Mouse (Mus musculus): ENCODE data around the gene Heatr6. TPM values are rescaled to one million over a fixed set of nuclear protein-coding genes. Genes with fewer than 3 reads are reported as not detected.

Gene Heatr6
- total and polyA plus RNA-seq, 3 experiments: 17.4 to 24.4 (median 17.6) TPM

GRCm38 (mm10) chr11:83743525-83743924 is 10.0 kb upstream of the Heatr6 start:
- peak overlapping the region; percentile 16; the same call in 1 of the 2 replicates for H3K4me2 ChIP-seq (ENCODE audit: insufficient read depth, low read depth, poor library complexity, severe bottlenecking)
- in situ Hi-C loops (cut with MboI; ENCODE audit: low pct_ligation_motif_present, low pct_unique_long_range_greater_than_20kb, low sequenced_read_pairs): loop anchor here (10.0 kb wide), 1 partner anchor 179 kb away; no protein-coding TSS in a partner anchor
- peak; percentile 60 for DNase-seq (ENCODE audit: extremely low read depth)
- peaks cover 24% of the 10 kb centered on the region for H3K27me3 ChIP-seq (replicated peaks)
- no peak overlapping the region for H3K9ac ChIP-seq (ENCODE audit: insufficient read depth, low read depth)
- H3K27ac ChIP-seq (ENCODE audit: insufficient read depth, low read depth): no peak overlapping the region
- no peaks in the 10 kb centered on the region for H3K36me3 ChIP-seq (replicated peaks in 1 of 2; ENCODE audit: control insufficient read depth in 1 of 2, insufficient read depth in 1 of 2, low read length in 1 of 2)
- dilution Hi-C loops (cut with MboI; ENCODE audit: extremely low pct_ligation_motif_present, extremely low pct_unique_long_range_greater_than_20kb, low sequenced_read_pairs): no loop called here
- peaks cover 36 to 73% of the 10 kb centered on the region in 2 experiments for H3K4me1 ChIP-seq (ENCODE audit: control insufficient read depth in 1 of 2, insufficient read depth in 2 of 2)
- H3K9me3 ChIP-seq (replicated peaks; ENCODE audit: low read length): no peaks in the 10 kb centered on the region
- H3K79me2 ChIP-seq (replicated peaks; ENCODE audit: control insufficient read depth, extremely low read depth, insufficient read depth, poor library complexity, severe bottlenecking): no peaks in the 10 kb centered on the region
- H3K4me3 ChIP-seq (replicated peaks in 1 of 3; ENCODE audit: low read depth in 2 of 3, low read length in 2 of 3, poor library complexity in 1 of 3): peak overlapping the region in 1 of 3 experiments; percentile 24
- no peak for TF ChIP-seq CHD2 (IDR thresholded peaks at IDR 0.05; ENCODE audit: low read length)
- TF ChIP-seq CTCF (conservative IDR thresholded peaks at IDR 0.05 in 1 of 2, IDR thresholded peaks at IDR 0.05 in 1 of 2; ENCODE audit: low read depth in 2 of 2, low read length in 2 of 2): no peak
- TF ChIP-seq POLR2AphosphoS2 (IDR thresholded peaks at IDR 0.05; ENCODE audit: low read depth, low read length): no peak
- TF ChIP-seq RAD21 (IDR thresholded peaks at IDR 0.05; ENCODE audit: low read depth, low read length): no peak
- TF ChIP-seq GABPA (IDR thresholded peaks at IDR 0.05; ENCODE audit: insufficient replicate concordance, low read depth, low read length): no peak
- no peak for TF ChIP-seq MYC (IDR thresholded peaks at IDR 0.05; ENCODE audit: low read depth, low read length)
- TF ChIP-seq IRF4 (IDR thresholded peaks at IDR 0.05; ENCODE audit: low read depth, low read length): peak; percentile 90
- no peak for TF ChIP-seq HCFC1 (IDR thresholded peaks at IDR 0.05; ENCODE audit: low read depth, low read length)
- no peak for TF ChIP-seq POLR2A (IDR thresholded peaks at IDR 0.05; ENCODE audit: low read depth, low read length)
- TF ChIP-seq MAFK (IDR thresholded peaks at IDR 0.05; ENCODE audit: insufficient replicate concordance, low read length): no peak
- TF ChIP-seq USF2 (conservative IDR thresholded peaks at IDR 0.05; ENCODE audit: low read depth, low read length): no peak
- TF ChIP-seq JUND (conservative IDR thresholded peaks at IDR 0.05; ENCODE audit: low read depth, low read length): peak; percentile 59; the same call in 1 of the 2 replicates
- TF ChIP-seq SMC3 (IDR thresholded peaks at IDR 0.05; ENCODE audit: low read depth, low read length): no peak
- peak; percentile 58 for TF ChIP-seq BHLHE40 (IDR thresholded peaks at IDR 0.05; ENCODE audit: low read depth, low read length)
- no peak for TF ChIP-seq TBP (conservative IDR thresholded peaks at IDR 0.05; ENCODE audit: low read depth, low read length)
- no peak; the same call in 1 of the 2 replicates for TF ChIP-seq ETS1 (conservative IDR thresholded peaks at IDR 0.05; ENCODE audit: low read depth, low read length)
- no peak for TF ChIP-seq ELF1 (IDR thresholded peaks at IDR 0.05; ENCODE audit: low read depth, low read length)
- TF ChIP-seq NELFE (IDR thresholded peaks at IDR 0.05; ENCODE audit: low read depth, low read length): no peak
- TF ChIP-seq JUN (IDR thresholded peaks at IDR 0.05; ENCODE audit: insufficient read depth, low read depth, low read length): peak; percentile 44; the same call in 1 of the 2 replicates
- TF ChIP-seq TCF12 (IDR thresholded peaks at IDR 0.05; ENCODE audit: low read depth, low read length): peak; percentile 52; the same call in 1 of the 2 replicates
- TF ChIP-seq PAX5 (IDR thresholded peaks at IDR 0.05; ENCODE audit: low read length): no peak
- TF ChIP-seq ZNF384 (IDR thresholded peaks at IDR 0.05; ENCODE audit: low read depth, low read length): no peak
- TF ChIP-seq ZKSCAN1 (IDR thresholded peaks at IDR 0.05; ENCODE audit: borderline replicate concordance, low read depth, low read length): no peak
- TF ChIP-seq EP300 (IDR thresholded peaks at IDR 0.05; ENCODE audit: low read length): peak; percentile 79
- no peak for TF ChIP-seq E2F4 (IDR thresholded peaks at IDR 0.05; ENCODE audit: insufficient replicate concordance, low read depth, low read length)
- no peak for TF ChIP-seq MAZ (IDR thresholded peaks at IDR 0.05; ENCODE audit: low read depth, low read length)
- TF ChIP-seq MEF2A (IDR thresholded peaks at IDR 0.05; ENCODE audit: borderline replicate concordance, low read depth, low read length): peak; percentile 62; the same call in 1 of the 2 replicates
- TF ChIP-seq ZMIZ1 (IDR thresholded peaks at IDR 0.05; ENCODE audit: low read depth, low read length): no peak
- TF ChIP-seq USF1 (IDR thresholded peaks at IDR 0.05; ENCODE audit: low read depth, low read length): no peak
- no peak for TF ChIP-seq UBTF (IDR thresholded peaks at IDR 0.05; ENCODE audit: low read depth, low read length)
- no peak for TF ChIP-seq KAT2A (IDR thresholded peaks at IDR 0.05; ENCODE audit: insufficient replicate concordance, low read length)
- TF ChIP-seq RCOR1 (conservative IDR thresholded peaks at IDR 0.05; ENCODE audit: low read depth, low read length): no peak
